Mouse (Mus musculus) cerebellum, postnatal 10 days (tissue): Measurements from ENCODE around the gene Mycs.

ENCODE experiments used
- DNase-seq, 2 experiments: peaks; one replicate each; pipeline ENCODE4 v3.0.0; 2021; ENCODE audit warnings: mixed read lengths in 2 of 2

Gene Mycs

DNA sequence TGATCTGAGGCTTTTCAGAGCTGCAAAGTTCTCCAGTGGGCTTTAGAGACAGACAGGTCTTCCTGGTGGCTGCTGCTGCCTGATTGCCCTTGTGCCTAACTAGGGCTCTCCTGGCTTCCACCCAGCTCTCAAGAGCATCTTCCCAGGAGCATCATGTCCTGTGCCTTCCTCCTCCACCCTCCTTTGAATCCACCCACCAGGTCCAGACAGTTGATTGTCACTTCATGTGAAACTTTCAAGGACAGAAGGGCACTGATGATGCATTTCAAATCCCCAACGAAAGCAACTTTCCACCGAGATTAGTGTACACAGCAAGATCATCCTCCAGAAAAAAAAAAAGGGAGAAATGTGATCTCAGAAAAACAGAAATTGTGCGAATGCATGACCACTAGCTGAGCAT lies at the start of gene Mycs:
TSS of gene Mycs (minus strand) at position 101 of the 400 bp plus-strand sequence.
- no peak for DNase-seq

DNA sequence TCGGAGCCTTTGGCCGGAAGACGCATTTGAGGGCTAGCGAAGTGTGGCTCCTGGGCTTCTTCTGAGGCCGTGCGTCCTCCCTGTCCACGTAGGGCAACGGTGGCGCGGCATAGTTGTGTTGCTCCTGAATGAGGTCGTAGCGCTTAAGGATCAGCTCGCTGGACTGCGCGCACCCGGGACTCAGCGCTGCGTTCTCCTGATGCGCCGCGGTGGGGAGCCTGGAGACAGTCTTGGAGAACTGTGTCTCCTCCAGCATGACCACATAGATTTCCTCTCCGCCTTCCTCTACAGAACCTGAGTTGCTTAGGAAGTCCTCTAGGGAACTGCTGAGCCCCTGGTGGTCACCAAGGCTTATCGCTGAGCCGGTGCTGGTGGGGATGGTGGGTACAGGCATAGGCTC lies 1.0 kb downstream of the Mycs start:
- DNase-seq = no peak
